Mouse (Mus musculus) liver, adult (tissue): ENCODE measurements at regions not wholly inside any gene's neighbourhood (a gene's known extent, or its start where the extent isn't known, plus 50 kb on each side); places are given as distances from the start of the nearest gene placed in this dataset.

Source experiments
- GATA4 ChIP-seq: IDR thresholded peaks from 2 replicates; pipeline ENCODE4 v1.6.1; 2014; ENCODE audit warnings: mild to moderate bottlenecking, low read length; ENCODE audit not compliant: insufficient replicate concordance

DNA sequence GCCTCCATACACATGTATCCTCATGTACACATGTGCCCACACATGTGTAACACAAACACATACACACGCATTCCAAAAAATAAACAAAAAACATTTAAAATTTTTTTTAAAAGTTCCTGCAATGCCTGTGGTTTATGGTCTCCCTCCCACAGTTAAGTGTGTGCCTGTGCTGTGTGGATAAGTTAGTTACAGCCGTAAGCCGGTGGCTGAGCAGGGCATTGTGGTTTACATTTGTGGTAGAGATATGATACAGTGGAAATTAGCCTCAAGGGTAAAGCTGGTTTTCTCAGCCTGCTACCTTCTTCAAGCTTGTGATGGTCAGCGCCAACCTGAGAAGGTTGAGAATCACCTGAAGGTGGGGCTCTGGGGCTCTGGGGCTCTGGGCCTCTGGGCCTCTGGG is 484.0 kb upstream of the Kcnab2 start:
- no peak for TF ChIP-seq GATA4

DNA sequence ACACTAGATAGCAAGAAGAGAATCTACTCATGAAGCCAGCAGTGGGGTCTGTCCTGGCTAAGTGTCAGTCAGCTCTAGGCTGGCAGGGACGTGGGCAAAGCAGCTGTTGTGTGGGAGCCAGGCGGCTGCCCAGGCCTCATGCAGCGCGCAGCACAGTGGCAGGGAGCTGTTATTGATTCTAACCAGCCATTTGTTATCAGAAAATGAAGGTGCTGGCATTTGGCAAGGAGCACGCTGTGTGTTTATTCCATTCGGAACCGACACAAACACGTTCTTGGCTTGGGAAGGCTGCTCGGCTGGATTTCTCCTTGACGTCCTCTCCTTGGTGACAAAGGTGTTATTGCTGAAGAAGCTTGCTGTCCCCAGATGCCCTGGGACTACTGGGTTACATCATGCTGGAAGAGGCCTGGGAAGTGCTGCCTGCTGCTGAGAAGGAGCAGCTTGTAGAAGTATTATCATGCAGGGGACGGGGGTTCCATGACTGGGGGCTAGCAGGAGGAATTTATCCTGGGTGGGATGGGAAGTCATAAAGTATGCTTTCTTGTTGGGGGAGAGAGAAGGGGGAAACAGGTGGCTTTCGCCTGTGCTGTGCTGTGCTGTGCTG is 482.1 kb upstream of the Kcnab2 start:
- TF ChIP-seq GATA4 = no peak

DNA sequence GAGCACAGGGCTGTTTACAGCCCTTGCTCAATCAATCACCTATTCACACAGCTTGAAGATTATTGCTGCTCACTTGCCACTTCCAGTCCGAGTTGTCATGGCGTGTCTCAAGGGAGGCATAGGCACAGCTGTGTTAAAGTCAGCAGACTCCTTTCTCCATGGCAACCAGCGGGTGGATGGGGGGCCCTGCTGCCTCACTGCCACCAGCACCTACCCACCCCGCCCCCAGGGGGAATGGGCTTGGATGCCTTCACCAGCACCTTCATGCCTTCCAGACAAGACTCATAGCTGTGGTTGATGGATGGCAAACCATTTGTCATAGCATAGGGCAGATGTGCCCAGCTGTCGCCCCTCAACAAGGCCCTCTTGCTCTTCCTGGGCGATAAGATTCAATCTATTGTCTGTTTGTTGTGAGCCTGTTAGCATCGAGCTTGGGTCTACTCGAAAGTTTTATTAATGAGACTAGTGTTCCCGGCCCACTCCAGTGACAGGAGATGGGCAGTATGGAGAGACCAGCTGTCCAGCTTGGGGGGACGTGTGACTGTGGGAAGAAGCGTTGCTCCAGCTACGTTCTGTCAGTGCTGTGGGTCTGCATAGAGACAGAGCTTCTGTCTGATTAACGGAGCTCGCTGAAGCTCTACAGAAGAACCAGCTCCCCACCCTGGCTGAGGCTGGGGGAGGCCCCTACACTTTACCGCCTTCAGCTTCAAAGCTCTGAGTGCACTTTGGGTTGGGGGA is 475.7 kb upstream of the Kcnab2 start:
- no peak for TF ChIP-seq GATA4

DNA sequence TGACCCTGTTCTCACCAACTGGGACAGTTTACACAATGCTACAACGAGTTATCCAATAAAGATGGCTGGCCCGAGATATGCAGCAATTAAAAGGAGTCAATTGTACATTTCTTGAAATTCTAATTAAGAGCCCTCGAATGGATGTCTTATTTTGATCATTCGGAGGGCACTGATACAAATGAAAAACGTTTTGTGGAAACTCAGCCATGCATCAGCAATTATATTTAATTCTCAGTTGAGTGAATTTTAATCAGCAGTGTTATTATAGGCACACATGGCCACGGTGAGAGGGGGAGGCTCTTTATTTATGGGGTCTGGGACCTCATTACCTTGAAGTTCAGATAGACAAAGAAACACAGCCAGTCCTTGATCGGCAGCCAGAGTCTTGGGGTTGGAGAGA is 471.3 kb upstream of the Kcnab2 start:
- TF ChIP-seq GATA4 = no peak

DNA sequence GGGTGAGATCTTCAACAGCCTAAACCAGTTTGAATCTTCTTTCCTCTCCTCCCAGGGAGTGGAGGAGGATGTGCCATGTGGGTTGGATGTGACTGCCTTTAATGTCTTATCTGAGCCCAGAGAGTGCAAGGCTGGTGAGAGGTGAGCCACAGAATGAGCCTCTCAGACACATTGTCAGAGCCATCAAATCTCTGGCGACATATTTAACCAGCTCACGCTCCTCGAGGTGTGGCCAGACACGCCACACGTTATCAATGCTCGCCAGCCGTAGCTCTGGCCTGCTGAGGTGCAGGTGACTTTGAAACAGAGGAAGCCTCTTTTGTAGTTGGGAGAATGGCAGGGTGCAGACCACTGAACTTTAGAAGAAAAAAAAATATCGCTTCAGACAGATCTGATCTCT is 463.5 kb upstream of the Kcnab2 start:
- TF ChIP-seq GATA4 = no peak

DNA sequence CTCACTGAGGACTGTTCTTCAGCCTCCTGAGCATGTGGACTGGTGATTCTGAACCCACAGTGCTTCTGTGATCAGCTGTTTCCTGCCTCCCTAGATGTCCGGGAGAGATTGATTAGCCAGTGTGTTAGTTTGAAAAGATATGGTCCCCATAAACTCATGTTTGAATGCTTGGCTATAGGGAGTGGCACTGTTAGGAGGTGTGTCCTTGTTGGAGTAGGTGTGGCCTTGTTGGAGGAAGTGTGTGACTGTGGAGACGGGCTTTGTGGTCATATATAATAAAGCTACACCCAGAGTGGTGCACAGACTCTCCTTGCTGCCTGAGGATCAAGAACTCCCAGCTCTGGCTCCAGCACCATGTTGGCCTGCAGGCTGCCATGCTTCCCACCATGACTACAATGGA is 458.9 kb upstream of the Kcnab2 start:
- TF ChIP-seq GATA4 = no peak

DNA sequence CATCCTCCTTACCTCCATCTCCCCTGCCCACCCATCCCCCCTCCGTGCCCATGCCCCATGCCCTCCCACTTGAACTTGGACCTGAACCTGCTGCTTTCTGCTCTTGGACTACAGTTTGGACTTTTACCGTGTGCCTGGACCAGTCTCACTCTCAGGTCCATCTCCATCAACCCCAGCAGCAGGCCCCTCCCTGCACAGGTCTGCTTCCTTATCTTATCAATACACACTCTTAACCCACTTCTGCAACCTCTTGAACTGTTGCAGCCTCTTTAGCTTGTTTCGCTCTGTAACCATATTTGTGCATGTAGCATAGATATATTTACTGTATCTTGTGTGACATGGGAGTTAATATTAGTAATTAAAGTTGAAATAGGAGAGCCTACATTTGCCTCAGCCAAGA is 457.8 kb upstream of the Kcnab2 start:
- no peak for TF ChIP-seq GATA4

DNA sequence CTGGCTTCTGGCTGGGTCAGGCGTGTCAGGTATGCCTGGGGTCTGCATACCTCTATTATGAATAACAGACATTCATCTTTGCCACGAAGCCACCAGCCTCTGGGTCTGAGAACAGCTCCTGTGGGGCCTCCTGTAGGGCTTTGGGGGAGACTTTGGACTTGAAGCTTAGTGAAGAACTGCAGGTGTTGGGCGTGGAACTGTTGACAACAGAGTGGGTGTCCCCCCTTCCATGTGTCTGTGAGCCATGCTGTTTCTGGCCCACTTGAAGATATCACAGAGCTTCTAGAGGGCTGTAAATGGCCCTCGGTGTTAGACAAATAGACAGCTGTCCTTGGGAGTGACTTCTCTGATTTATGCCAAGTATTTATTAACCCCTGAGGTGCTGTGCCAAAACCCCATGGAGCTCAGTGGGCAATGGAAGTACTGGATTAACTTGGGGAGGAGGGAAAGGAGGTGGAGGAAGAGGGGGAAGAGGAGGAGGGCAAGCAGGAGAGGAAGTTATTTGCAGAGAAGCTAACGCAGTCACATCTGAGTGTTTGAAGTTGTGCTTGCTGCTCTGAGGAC is 450.8 kb upstream of the Kcnab2 start:
- no peak for TF ChIP-seq GATA4

DNA sequence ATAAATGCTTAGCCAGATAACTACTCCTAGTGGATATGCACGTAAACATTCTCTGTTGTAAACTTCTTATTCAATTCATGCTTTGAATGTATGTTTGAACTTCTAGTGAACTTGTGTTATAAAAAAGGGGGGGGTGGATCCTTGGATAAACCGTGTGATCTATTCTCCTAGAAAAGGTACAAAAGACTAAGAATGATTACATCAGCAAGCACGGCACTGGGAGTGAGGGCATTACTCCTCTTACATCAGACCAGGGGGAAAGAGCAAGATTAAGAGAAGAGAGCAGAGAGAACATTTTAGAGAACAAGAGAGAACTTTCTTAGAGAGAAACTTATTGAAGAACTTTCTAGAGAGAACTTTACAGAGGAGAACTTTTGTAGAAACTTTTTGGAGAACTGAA is 442.6 kb upstream of the Kcnab2 start:
- TF ChIP-seq GATA4 = no peak

DNA sequence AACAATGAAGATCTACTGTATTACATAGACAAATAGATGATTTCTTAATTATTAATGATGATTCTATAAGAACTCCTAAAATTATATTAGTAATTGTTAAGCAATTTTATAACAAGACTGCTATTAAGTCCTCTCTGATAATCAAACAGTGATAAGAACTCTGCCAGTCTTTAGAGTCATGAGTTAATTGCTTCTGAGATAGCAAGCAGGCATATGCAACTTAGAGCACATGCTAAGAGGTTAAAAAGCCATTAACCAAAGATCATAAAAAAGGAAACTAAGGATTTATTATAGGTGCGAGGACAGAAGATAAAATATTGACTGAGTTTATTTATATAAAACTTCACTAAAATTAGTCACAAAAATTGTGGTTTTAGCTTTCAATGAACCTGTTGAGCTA is 442.2 kb upstream of the Kcnab2 start:
- no peak for TF ChIP-seq GATA4

DNA sequence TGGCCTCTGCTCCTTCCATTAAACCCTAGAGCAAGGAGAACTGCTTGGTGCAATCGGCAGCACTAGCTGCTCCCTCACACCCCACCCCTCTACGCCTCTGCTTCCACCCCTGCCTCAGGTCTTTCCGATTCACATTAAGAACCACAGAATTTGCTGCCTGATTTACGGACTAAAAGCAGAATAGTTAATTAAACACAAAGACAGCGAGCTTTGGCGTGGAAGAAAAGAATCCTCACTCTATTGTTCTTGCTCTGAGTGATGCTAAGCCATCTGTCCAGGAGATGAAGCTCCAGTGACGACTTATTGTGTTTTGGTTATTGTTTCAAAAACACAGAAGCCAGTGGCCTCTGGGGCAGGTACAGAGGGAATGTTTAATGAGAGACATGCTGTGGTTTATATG is 438.9 kb upstream of the Kcnab2 start:
- no peak for TF ChIP-seq GATA4

DNA sequence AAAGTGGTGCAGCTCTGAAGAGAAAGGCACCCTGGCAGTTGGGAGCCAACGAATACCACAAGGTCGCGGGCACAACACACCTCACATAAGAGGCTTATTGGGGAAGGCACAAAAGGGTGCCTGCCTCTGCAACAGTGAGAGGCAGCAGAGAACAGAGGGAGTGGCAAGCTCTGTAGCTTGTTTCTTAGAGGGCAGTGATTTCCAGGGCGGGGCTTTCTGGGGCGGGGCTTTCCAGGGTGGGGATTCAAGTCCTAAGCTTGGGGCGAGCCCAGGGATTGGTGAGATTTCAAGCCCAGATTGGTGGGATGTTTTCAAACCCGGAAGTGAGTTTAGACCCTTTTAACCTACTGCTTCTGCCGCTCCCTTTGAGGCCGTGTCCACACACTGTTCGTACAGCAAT is 435.8 kb upstream of the Kcnab2 start:
- no peak for TF ChIP-seq GATA4

DNA sequence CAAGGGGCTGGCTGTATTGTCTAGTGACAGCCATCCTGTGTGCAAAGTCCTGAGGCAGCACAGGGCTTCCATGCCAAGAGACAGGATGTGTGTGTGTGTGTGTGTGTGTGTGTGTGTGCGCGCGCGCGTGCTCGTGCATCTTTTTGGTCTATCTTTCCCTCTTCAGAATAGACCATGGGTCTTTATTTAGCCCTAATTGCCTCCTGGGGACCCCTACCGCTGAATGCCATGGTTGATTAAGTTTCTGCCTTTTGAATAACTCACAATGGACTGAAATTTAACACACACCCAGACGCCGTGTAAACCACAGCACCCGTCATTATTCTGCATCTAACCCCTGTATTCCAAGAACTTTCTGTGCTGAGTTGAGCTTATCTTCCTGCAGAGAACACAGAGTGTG is 435.2 kb upstream of the Kcnab2 start:
- TF ChIP-seq GATA4 = no peak

DNA sequence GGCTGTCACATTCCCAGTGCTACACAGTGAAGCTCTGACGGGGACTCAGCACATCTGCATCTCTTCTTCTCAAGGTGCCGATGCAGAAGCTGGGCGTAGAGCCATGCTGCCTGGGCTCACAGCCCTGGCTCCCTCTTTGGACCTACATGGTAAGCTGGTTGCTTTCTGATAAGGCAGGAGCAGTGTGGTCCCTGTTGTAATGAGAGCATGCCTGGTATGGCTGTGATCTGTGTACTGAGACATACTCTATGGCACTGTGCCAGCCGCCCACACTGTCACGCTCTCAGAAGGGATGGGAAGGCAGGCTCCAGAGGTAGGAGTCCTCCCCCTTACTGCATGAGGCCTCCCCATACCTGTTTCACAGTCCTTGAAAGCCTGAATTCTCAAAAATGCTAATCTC is 430.6 kb upstream of the Kcnab2 start:
- TF ChIP-seq GATA4 = no peak

DNA sequence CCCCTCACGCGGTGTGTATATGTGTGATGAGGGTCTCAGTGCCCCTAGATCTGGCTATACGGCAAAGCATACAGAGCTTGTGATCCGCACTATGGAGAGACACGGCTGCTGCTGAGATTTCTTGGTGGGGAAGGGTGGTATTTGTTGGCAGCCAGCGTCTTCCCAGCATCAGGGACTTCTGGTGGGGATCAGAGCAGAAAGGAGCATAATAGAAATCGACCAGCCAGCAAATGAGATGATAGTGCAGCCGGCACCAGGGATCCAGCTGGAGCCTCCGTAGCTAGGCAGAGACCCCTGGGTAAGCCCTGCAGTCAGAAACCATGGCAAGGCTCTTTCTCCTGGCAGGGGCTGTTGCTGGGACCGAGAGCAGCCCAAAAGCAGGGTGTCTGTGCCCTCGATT is 425.2 kb upstream of the Kcnab2 start:
- no peak for TF ChIP-seq GATA4

DNA sequence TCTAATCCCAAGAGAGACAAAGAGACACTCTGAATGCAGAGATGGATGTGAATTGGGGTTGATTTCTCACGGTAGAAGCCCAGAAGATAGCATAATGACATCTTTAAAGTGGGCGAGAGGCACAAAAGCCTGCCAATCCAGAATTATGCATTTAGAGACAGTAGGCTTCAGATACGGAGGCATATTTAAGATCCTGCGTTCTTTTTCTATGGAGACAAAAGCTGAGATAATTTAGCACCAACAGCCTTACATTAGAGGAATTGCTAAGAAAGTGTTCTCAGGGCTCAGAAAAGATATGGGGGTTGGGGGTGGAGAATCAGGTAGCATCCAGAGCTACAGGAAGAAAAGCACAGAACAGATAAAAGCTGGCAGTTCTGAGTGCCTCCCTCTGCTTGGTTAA is 422.4 kb upstream of the Kcnab2 start:
- no peak for TF ChIP-seq GATA4

DNA sequence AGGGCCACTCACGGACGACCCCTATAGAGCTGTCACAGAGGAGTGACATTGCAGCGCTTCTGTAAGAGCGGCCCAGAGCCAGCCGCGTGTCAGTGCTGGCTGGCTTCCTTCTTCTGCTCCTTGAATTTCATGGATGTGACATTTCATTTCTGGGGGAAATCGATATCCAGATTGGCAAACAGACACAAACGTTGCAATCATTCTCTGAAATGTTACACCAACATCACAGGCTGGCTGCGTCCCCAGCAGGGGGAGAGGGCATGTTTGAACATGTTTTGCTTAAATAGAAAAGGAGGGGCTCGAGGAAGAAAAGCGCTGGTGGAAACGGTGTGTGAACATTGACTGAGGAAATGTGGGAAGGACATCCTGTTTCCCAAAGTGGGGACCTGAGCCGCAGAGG is 417.4 kb upstream of the Kcnab2 start:
- no peak for TF ChIP-seq GATA4

DNA sequence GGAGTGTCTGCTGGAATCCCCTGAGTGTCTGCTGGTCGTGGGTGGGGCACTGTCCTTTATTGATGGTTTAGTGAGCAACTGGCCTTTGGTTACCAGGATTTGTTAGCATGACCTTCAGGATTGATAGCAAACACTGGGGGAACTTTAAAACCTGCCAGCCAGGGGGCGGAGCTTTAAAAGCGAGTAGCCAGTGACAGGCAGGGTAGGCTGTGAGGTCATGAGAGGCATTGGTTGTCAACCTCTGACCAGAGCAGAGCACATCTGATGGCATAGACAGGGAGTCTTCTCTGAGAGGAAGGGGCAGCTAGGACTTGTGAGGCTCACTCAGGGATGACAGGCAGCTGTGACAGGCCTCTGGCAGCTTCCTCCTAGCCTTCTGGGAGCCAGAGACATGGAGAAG is 415.3 kb upstream of the Kcnab2 start:
- no peak for TF ChIP-seq GATA4

DNA sequence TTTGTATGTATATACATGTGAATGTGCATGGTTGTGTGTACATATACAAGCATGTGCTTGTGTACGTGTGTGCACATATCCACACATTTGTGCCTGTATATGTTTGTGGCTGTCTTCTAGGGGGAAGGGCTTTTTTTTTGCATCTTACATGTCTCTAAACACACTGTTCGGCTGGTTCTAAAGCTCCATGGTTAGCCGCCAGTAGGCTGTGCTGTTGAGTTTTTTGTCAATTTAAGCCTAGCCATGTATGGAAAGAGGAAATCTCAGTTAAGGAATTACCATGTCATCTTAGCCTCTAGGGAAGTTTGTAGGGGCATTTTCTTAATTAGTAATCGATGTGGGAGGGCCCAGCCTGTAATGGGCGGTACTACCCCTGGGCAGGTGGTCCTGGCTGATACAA is 411.5 kb upstream of the Kcnab2 start:
- TF ChIP-seq GATA4 = no peak
